Mouse (Mus musculus): ENCODE measurements at regions not wholly inside any gene's neighbourhood (a gene's known extent, or its start where the extent isn't known, plus 50 kb on each side); places are given as distances from the start of the nearest gene placed in this dataset.

GRCm38 (mm10) chr2:108755821-108756220 lies 524.7 kb upstream of the Kif18a start:
- no peak overlapping the region for H3K4me2 ChIP-seq (replicated peaks; ENCODE audit: low read depth, low read length)
- H3K27me3 ChIP-seq (replicated peaks; ENCODE audit: insufficient read depth, low read length) = no peaks in the 10 kb centered on the region
- no peaks in the 10 kb centered on the region for H3K36me3 ChIP-seq (ENCODE audit: insufficient read depth, low read length)
- DNase-seq (ENCODE audit: low spot score) (no peak), ATAC-seq (no peak)
- no peaks in the 10 kb centered on the region for H3K9me3 ChIP-seq (ENCODE audit: low read length)
- no peak overlapping the region for H3K27ac ChIP-seq (ENCODE audit: low read length)
- TF ChIP-seq EP300 (IDR thresholded peaks at IDR 0.05) (no peak), CTCF (IDR thresholded peaks at IDR 0.05) (no peak)
- H3K9ac ChIP-seq (replicated peaks; ENCODE audit: low read depth) = no peak overlapping the region
- no peaks in the 10 kb centered on the region for H3K4me1 ChIP-seq (ENCODE audit: insufficient read depth, low read depth, low read length)
- H3K4me3 ChIP-seq (ENCODE audit: low read depth, low read length) = no peak overlapping the region
- WGBS = 71% methylated on average over 1 of the region's 1 CpGs

GRCm38 (mm10) chr2:108756251-108756650 lies 524.3 kb upstream of the Kif18a start:
- no peaks in the 10 kb centered on the region for H3K36me3 ChIP-seq (ENCODE audit: insufficient read depth, low read length)
- H3K4me3 ChIP-seq (ENCODE audit: low read depth, low read length) = no peak overlapping the region
- H3K27ac ChIP-seq (ENCODE audit: low read length) = no peak overlapping the region
- no peak overlapping the region for H3K4me2 ChIP-seq (replicated peaks; ENCODE audit: low read depth, low read length)
- ATAC-seq (no peak), DNase-seq (ENCODE audit: low spot score) (no peak)
- WGBS = 86% methylated on average over 1 of the region's 1 CpGs
- H3K9me3 ChIP-seq (ENCODE audit: low read length) = no peaks in the 10 kb centered on the region
- TF ChIP-seq EP300 (IDR thresholded peaks at IDR 0.05) = no peak
- TF ChIP-seq CTCF (IDR thresholded peaks at IDR 0.05) = no peak
- H3K27me3 ChIP-seq (replicated peaks; ENCODE audit: insufficient read depth, low read length) = no peaks in the 10 kb centered on the region
- no peaks in the 10 kb centered on the region for H3K4me1 ChIP-seq (ENCODE audit: insufficient read depth, low read depth, low read length)
- H3K9ac ChIP-seq (replicated peaks; ENCODE audit: low read depth) = no peak overlapping the region

- no peak for DNase-seq (ENCODE audit: low spot score)
- no peak overlapping the region for H3K9ac ChIP-seq (replicated peaks; ENCODE audit: low read depth)
- H3K9me3 ChIP-seq (ENCODE audit: low read length) = no peaks in the 10 kb centered on the region
- H3K4me2 ChIP-seq (replicated peaks; ENCODE audit: low read depth, low read length) = no peak overlapping the region
- H3K4me3 ChIP-seq (ENCODE audit: low read depth, low read length) = no peak overlapping the region
- no peak for ATAC-seq
- H3K27ac ChIP-seq (ENCODE audit: low read length) = no peak overlapping the region
- H3K36me3 ChIP-seq (ENCODE audit: insufficient read depth, low read length) = no peaks in the 10 kb centered on the region
- TF ChIP-seq EP300 (IDR thresholded peaks at IDR 0.05) (no peak), CTCF (IDR thresholded peaks at IDR 0.05) (no peak)
- H3K4me1 ChIP-seq (ENCODE audit: insufficient read depth, low read depth, low read length) = no peaks in the 10 kb centered on the region
- no peaks in the 10 kb centered on the region for H3K27me3 ChIP-seq (replicated peaks; ENCODE audit: insufficient read depth, low read length)
- 57% methylated on average over 4 of the region's 4 CpGs for WGBS
These were observed 515.8 kb upstream of the Kif18a start for GRCm38 (mm10) chr2:108764703-108765102.

GRCm38 (mm10) chr2:108766461-108766860 lies 514.1 kb upstream of the Kif18a start:
- no peaks in the 10 kb centered on the region for H3K36me3 ChIP-seq (ENCODE audit: insufficient read depth, low read length)
- 81% methylated on average over 2 of the region's 2 CpGs for WGBS
- H3K4me2 ChIP-seq (replicated peaks; ENCODE audit: low read depth, low read length) = no peak overlapping the region
- no peak overlapping the region for H3K4me3 ChIP-seq (ENCODE audit: low read depth, low read length)
- no peak overlapping the region for H3K27ac ChIP-seq (ENCODE audit: low read length)
- no peak for ATAC-seq
- H3K9ac ChIP-seq (replicated peaks; ENCODE audit: low read depth) = no peak overlapping the region
- no peaks in the 10 kb centered on the region for H3K4me1 ChIP-seq (ENCODE audit: insufficient read depth, low read depth, low read length)
- DNase-seq (ENCODE audit: low spot score) = no peak
- no peaks in the 10 kb centered on the region for H3K27me3 ChIP-seq (replicated peaks; ENCODE audit: insufficient read depth, low read length)
- no peaks in the 10 kb centered on the region for H3K9me3 ChIP-seq (ENCODE audit: low read length)
- TF ChIP-seq EP300 (IDR thresholded peaks at IDR 0.05) = no peak
- no peak for TF ChIP-seq CTCF (IDR thresholded peaks at IDR 0.05)

GRCm38 (mm10) chr2:108770383-108770782 lies 510.2 kb upstream of the Kif18a start:
- Histone ChIP-seq H3K4me2 (replicated peaks; ENCODE audit: low read depth, low read length) (no peak overlapping the region), H3K27me3 (replicated peaks; ENCODE audit: insufficient read depth, low read length) (no peaks in the 10 kb centered on the region), H3K4me1 (ENCODE audit: insufficient read depth, low read depth, low read length) (no peaks in the 10 kb centered on the region), H3K9me3 (ENCODE audit: low read length) (no peaks in the 10 kb centered on the region), H3K36me3 (ENCODE audit: insufficient read depth, low read length) (no peaks in the 10 kb centered on the region), H3K4me3 (ENCODE audit: low read depth, low read length) (no peak overlapping the region), H3K9ac (replicated peaks; ENCODE audit: low read depth) (no peak overlapping the region), H3K27ac (ENCODE audit: low read length) (no peak overlapping the region)
- ATAC-seq (no peak), DNase-seq (ENCODE audit: low spot score) (no peak)
- 79% methylated on average over 1 of the region's 1 CpGs for WGBS
- TF ChIP-seq CTCF (IDR thresholded peaks at IDR 0.05) = no peak
- TF ChIP-seq EP300 (IDR thresholded peaks at IDR 0.05) = no peak

- no peaks in the 10 kb centered on the region for H3K4me1 ChIP-seq (ENCODE audit: insufficient read depth, low read depth, low read length)
- DNase-seq (ENCODE audit: low spot score) (no peak), ATAC-seq (no peak)
- H3K27ac ChIP-seq (ENCODE audit: low read length) = no peak overlapping the region
- no peak overlapping the region for H3K9ac ChIP-seq (replicated peaks; ENCODE audit: low read depth)
- no peaks in the 10 kb centered on the region for H3K27me3 ChIP-seq (replicated peaks; ENCODE audit: insufficient read depth, low read length)
- no peak for TF ChIP-seq EP300 (IDR thresholded peaks at IDR 0.05)
- no peak for TF ChIP-seq CTCF (IDR thresholded peaks at IDR 0.05)
- no peaks in the 10 kb centered on the region for H3K36me3 ChIP-seq (ENCODE audit: insufficient read depth, low read length)
- no peak overlapping the region for H3K4me3 ChIP-seq (ENCODE audit: low read depth, low read length)
- H3K9me3 ChIP-seq (ENCODE audit: low read length) = no peaks in the 10 kb centered on the region
- H3K4me2 ChIP-seq (replicated peaks; ENCODE audit: low read depth, low read length) = no peak overlapping the region
These were observed 497.1 kb upstream of the Kif18a start for GRCm38 (mm10) chr2:108783457-108783856.

All from lung, postnatal 0 days (tissue).